Mouse (Mus musculus) gastrocnemius, postnatal 36 days (tissue): Measurements from ENCODE around the gene Sry. TPM values are rescaled to one million over a fixed set of nuclear protein-coding genes. Genes with fewer than 3 reads are reported as not detected.

Experiments used
- DNase-seq, 2 experiments: peaks; one replicate each; pipeline ENCODE4 v3.0.0; 2022
- intact Hi-C: fragments of 180-260 bp; cut with DNase I; formaldehyde crosslinking; loops from one replicate; pipeline ENCODE4 v1.15.1; 2025
- long read RNA-seq, 2 experiments: library from polyadenylated mRNA; stranded (forward); transcript quantifications; one replicate each; pipeline ENCODE4 v2.0.0; 2021
- total RNA-seq, 2 experiments: library from RNA; stranded (reverse); gene quantifications; 2 replicates each; pipeline ENCODE4 v1.2.3; 2021

The Sry gene
- not detected for total RNA-seq
- long read RNA-seq, experiment 1 = 0 reads
- long read RNA-seq, experiment 2 = 0 reads

DNA sequence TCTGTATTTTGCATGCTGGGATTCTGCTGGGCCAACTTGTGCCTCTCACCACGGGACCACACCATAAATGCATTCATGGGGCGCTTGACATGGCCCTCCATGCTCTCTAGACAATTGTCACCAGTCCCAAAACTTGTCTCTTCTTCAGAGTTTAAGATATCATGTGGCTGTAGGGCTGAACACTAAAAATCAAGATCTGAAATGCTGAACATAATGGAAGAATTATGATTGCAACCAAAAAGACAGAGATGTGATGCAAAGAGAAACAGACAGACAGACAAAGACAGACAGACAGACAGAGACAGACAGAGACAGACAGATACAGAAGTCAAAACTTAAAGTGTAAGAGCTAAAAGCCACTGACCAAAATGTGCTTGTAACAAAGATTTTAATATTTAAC, at the start of gene Sry:
Sry (minus strand) TSS at position 101 of the 400 bp plus-strand sequence.
- intact Hi-C loops = no loop called here
- DNase-seq = no peak

Other genes with a start within 250 kb of the Sry start
- gene H2al2c, start 64.6 kb downstream of the Sry start, total RNA-seq = not detected
- not detected for gene H2al2b, start 57.0 kb upstream of the Sry start, total RNA-seq
- not detected for gene Gm4064, start 132.5 kb upstream of the Sry start, total RNA-seq
- gene Rbmy, start 167.0 kb upstream of the Sry start, total RNA-seq = not detected
- not detected for gene Gm10256, start 167.0 kb upstream of the Sry start, total RNA-seq
- gene Gm10352, start 237.3 kb upstream of the Sry start, total RNA-seq = not detected